Mouse (Mus musculus) cortical plate, adult 2 months (tissue): ENCODE data around the gene Adad2.

Experiments
- CTCF ChIP-seq: fragments of 200-500 bp; IDR thresholded peaks from 2 replicates; pipeline ENCODE4 v1.5.1; 2011; ENCODE audit warnings: mild to moderate bottlenecking, control low read depth, low read length; ENCODE audit not compliant: insufficient read depth; ENCODE audit errors: extremely low read depth
- POLR2A ChIP-seq: fragments of 200-500 bp; IDR thresholded peaks from 2 replicates; pipeline ENCODE4 v1.6.1; 2011; ENCODE audit warnings: mild to moderate bottlenecking, low read length, control low read depth; ENCODE audit not compliant: insufficient read depth; ENCODE audit errors: extremely low read depth

- TF ChIP-seq POLR2A (peak; percentile 31; the same call in 1 of the 2 replicates), CTCF (no peak)
Measured at GRCm38 (mm10) chr8:119574437-119575365, 37.8 kb upstream of the Adad2 start, which contains the start of the genes Hsdl1 and Dnaaf1.
